Mouse (Mus musculus): ENCODE results near the gene Olfr1373. TPM values are rescaled to one million over a fixed set of nuclear protein-coding genes. Genes with fewer than 3 reads are reported as not detected.

Olfr1373 gene
- not detected for polyA plus RNA-seq (2014; fragmentation: Illumina TruSeq; extraction: RNeasy Lipid Tissue Mini Kit (QIAGEN cat#74804); ENCODE audit: low read depth, low replicate concordance)

DNA sequence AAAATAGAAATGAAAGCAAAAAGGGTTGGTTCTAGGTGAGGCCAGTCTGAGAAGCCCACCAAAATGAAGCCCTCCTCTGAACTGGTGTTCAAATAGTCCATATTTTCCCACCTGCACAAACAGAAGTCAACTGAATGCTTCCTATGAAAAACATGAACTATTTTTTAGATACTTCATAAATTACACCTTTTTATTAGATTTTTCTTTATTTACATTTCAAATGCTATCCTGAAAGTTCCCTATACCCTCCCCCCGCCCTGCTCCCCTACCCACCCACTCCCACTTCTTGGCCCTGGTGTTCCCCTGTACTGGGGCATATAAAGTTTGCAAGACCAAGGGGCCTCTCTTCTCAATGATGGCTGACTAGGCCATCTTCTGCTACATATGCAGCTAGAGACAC lies at the start of gene Olfr1373:
Olfr1373 (minus strand) TSS at position 101 of the 400 bp plus-strand sequence.

DNA sequence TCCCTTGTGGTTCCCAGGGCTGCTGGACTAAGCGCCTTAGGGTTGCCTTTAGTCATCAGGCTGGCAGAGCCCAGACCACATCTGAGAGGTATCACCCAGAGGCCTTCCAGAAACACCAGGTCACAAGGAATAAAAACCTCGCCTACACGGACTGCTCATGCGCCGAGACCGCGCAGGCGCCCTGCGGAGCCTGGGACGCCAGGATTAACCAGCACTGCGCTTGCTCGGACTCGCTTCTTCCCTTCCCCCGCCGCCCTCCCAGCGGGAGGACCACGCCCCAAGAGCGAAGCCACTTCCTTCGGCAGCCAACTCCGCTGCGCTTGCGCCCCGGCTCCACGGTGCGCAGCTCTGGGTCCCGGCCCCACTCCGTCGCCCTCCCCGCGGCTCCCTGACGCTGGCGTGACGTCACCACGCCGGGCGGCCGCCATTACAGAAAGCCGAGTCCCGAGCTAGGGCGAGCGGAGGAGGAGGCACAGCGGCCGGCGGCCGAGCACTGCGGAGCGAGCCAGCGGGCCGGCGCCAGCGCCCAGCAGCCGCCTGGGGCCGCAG lies 46.9 kb downstream of the Olfr1373 start, which contains the start of gene Ppp2ca:
Ppp2ca (plus strand) TSS at position 284 of the 549 bp plus-strand sequence.

Other genes starting within 250 kb of the Olfr1373 start
- gene Cdkn2aipnl, start 177.9 kb downstream of the Olfr1373 start, polyA plus RNA-seq (2014; fragmentation: Illumina TruSeq; extraction: RNeasy Lipid Tissue Mini Kit (QIAGEN cat#74804); ENCODE audit: low read depth, low replicate concordance) = 12.1 TPM
- 494 TPM for gene Ube2b, start 144.8 kb downstream of the Olfr1373 start, polyA plus RNA-seq (2014; fragmentation: Illumina TruSeq; extraction: RNeasy Lipid Tissue Mini Kit (QIAGEN cat#74804); ENCODE audit: low read depth, low replicate concordance)
- 1,673 TPM for gene Cdkl3, start 141.3 kb downstream of the Olfr1373 start, polyA plus RNA-seq (2014; fragmentation: Illumina TruSeq; extraction: RNeasy Lipid Tissue Mini Kit (QIAGEN cat#74804); ENCODE audit: low read depth, low replicate concordance)
- gene Ppp2ca, start 46.8 kb downstream of the Olfr1373 start, polyA plus RNA-seq (2014; fragmentation: Illumina TruSeq; extraction: RNeasy Lipid Tissue Mini Kit (QIAGEN cat#74804); ENCODE audit: low read depth, low replicate concordance) = 29.3 TPM
- gene Olfr1371, start 68.5 kb upstream of the Olfr1373 start, polyA plus RNA-seq (2014; fragmentation: Illumina TruSeq; extraction: RNeasy Lipid Tissue Mini Kit (QIAGEN cat#74804); ENCODE audit: low read depth, low replicate concordance) = not detected
- 609 TPM for gene Skp1a, start 86.5 kb upstream of the Olfr1373 start, polyA plus RNA-seq (2014; fragmentation: Illumina TruSeq; extraction: RNeasy Lipid Tissue Mini Kit (QIAGEN cat#74804); ENCODE audit: low read depth, low replicate concordance)
- gene Tcf7, start 137.5 kb upstream of the Olfr1373 start, polyA plus RNA-seq (2014; fragmentation: Illumina TruSeq; extraction: RNeasy Lipid Tissue Mini Kit (QIAGEN cat#74804); ENCODE audit: low read depth, low replicate concordance) = 5.1 TPM
- 28.5 TPM for gene Vdac1, start 215.3 kb upstream of the Olfr1373 start, polyA plus RNA-seq (2014; fragmentation: Illumina TruSeq; extraction: RNeasy Lipid Tissue Mini Kit (QIAGEN cat#74804); ENCODE audit: low read depth, low replicate concordance)

All from testis, adult 10 weeks (tissue).